22 mouse cellular contexts compared by ENCODE assay signal in genomic region chr16:24641003-24641797, GRCm38 (mm10).
DNase-seq lines count a peak whose midpoint lies in the region; ATAC-seq and TF ChIP-seq lines count a peak whose summit lies in the region.
"Had no signal": no experiment of that assay in that cellular context is flagged by ENCODE, and none has a peak within 500 bp of the region (broad histone marks: within the 10 kb centered on the region; RNA-seq: fewer than 3 reads in every experiment).

No protein-coding gene starts in this region.

- no peak overlapping the region for H3K27ac ChIP-seq in lung, postnatal 0 days (ENCODE audit: low read length)
- H3K27ac ChIP-seq: embryonic facial prominence, embryonic 15.5 days; forebrain, embryonic 10.5 days; limb, embryonic 13.5 days; macrophage; neural tube, embryonic 13.5 days had no signal

- no peak for TF ChIP-seq CTCF in lung, postnatal 0 days (IDR thresholded peaks at IDR 0.05)

- H3K9me3 ChIP-seq in lung, postnatal 0 days (ENCODE audit: low read length): no peaks in the 10 kb centered on the region
- H3K9me3 ChIP-seq: embryonic facial prominence, embryonic 15.5 days; forebrain, embryonic 10.5 days; heart, embryonic 12.5 days; limb, embryonic 13.5 days; neural tube, embryonic 13.5 days had no signal

- no peak overlapping the region for H3K4me2 ChIP-seq in lung, postnatal 0 days (replicated peaks; ENCODE audit: low read depth, low read length)
- H3K4me2 ChIP-seq: embryonic facial prominence, embryonic 15.5 days; heart, embryonic 12.5 days; limb, embryonic 13.5 days; neural tube, embryonic 13.5 days had no signal

- no peak overlapping the region for H3K4me3 ChIP-seq in lung, postnatal 0 days (ENCODE audit: low read depth, low read length)
- H3K4me3 ChIP-seq: embryonic facial prominence, embryonic 15.5 days; forebrain, embryonic 10.5 days; heart, embryonic 12.5 days; limb, embryonic 13.5 days; neural tube, embryonic 13.5 days had no signal

- TF ChIP-seq EP300 in lung, postnatal 0 days (IDR thresholded peaks at IDR 0.05): no peak

- H3K36me3 ChIP-seq in lung, postnatal 0 days (ENCODE audit: insufficient read depth, low read length): no peaks in the 10 kb centered on the region
- H3K36me3 ChIP-seq: embryonic facial prominence, embryonic 15.5 days; forebrain, embryonic 10.5 days; heart, embryonic 12.5 days; limb, embryonic 13.5 days; neural tube, embryonic 13.5 days had no signal

- WGBS in lung, postnatal 0 days: 80% methylated on average over 9 of the region's 9 CpGs

- no peaks in the 10 kb centered on the region for H3K27me3 ChIP-seq in lung, postnatal 0 days (replicated peaks; ENCODE audit: insufficient read depth, low read length)
- H3K27me3 ChIP-seq: embryonic facial prominence, embryonic 15.5 days; heart, embryonic 12.5 days; limb, embryonic 13.5 days; neural tube, embryonic 13.5 days had no signal

- peak; percentile 47 for DNase-seq in lung, postnatal 0 days (ENCODE audit: low spot score)
- DNase-seq in lung, postnatal 10 days: no peak
- peak; percentile 41 to 63 for DNase-seq in thymus, postnatal 36 days
- no peak for DNase-seq in left cerebral cortex, adult 18-20 months (ENCODE audit: low spot score in 2 of 2)
- DNase-seq in ovary, postnatal 14 days (ENCODE audit: low spot score): no peak
- DNase-seq: adrenal gland, adult 2 months; cerebellum, adult 11 months; cerebellum, postnatal 14 days; embryo, embryonic 11 days; gastrocnemius, postnatal 36 days; kidney, adult 2 months; kidney, postnatal 25 days; lung, adult 18-20 months had no signal

- no peak overlapping the region for H3K9ac ChIP-seq in lung, postnatal 0 days (replicated peaks; ENCODE audit: low read depth)
- H3K9ac ChIP-seq: embryonic facial prominence, embryonic 15.5 days; heart, embryonic 12.5 days; limb, embryonic 13.5 days; neural tube, embryonic 13.5 days had no signal

- ATAC-seq in lung, postnatal 0 days: no peak
- ATAC-seq in CD4-positive, CD25-positive, alpha-beta regulatory T cell, adult 4 months: peak; percentile 90
- peak; percentile 36; the same call in 1 of the 2 replicates for ATAC-seq in neutrophil, adult 5-6 weeks (ENCODE audit: extremely low read depth, insufficient number of reproducible peaks, low FRiP score, poor library complexity, severe bottlenecking)
- ATAC-seq: hindbrain, embryonic 16.5 days had no signal

- H3K4me1 ChIP-seq in lung, postnatal 0 days (ENCODE audit: insufficient read depth, low read depth, low read length): peaks cover 1% of the 10 kb centered on the region

Comparison
In these comparisons a context has a peak if more than half of its experiments do, and no peak if none do; other contexts are left out.
1. DNase-seq: peak in lung, postnatal 0 days (single experiment) and thymus, postnatal 36 days (2 of 2); none in lung, postnatal 10 days (single experiment), left cerebral cortex, adult 18-20 months (0 of 2) and ovary, postnatal 14 days (single experiment).